Mouse (Mus musculus): Measurements from ENCODE around the gene Mettl7a3. TPM values are rescaled to one million over a fixed set of nuclear protein-coding genes. Genes with fewer than 3 reads are reported as not detected.
"Not testable (repeated sequence)": the region's sequence is repeated elsewhere in the genome, so short reads cannot be mapped to it uniquely, and the experiment has no call there.

Mettl7a3 gene
- total RNA-seq, 2 experiments from 2014 or later: not detected

- no peak for ATAC-seq (replicated peaks; ENCODE audit: low FRiP score, poor library complexity, severe bottlenecking)
These were observed 9.5 kb upstream of the Mettl7a3 start for GRCm38 (mm10) chr15:100325235-100325634.

- not testable (repeated sequence) for ATAC-seq (replicated peaks; ENCODE audit: low FRiP score, poor library complexity, severe bottlenecking)
These were observed 6.6 kb upstream of the Mettl7a3 start for GRCm38 (mm10) chr15:100328089-100328488.

GRCm38 (mm10) chr15:100329336-100329735 lies 5.4 kb upstream of the Mettl7a3 start:
- not testable (repeated sequence) for ATAC-seq (replicated peaks; ENCODE audit: low FRiP score, poor library complexity, severe bottlenecking)

GRCm38 (mm10) chr15:100330739-100331138 lies 4.0 kb upstream of the Mettl7a3 start:
- no peak for ATAC-seq (replicated peaks; ENCODE audit: low FRiP score, poor library complexity, severe bottlenecking)

- peak; percentile 85 for ATAC-seq (replicated peaks; ENCODE audit: low FRiP score, poor library complexity, severe bottlenecking)
These were observed 2.4 kb upstream of the Mettl7a3 start for GRCm38 (mm10) chr15:100332077-100332961.

- peak; percentile 54 for ATAC-seq (replicated peaks; ENCODE audit: low FRiP score, poor library complexity, severe bottlenecking)
These were observed 2.6 kb downstream of the Mettl7a3 start for GRCm38 (mm10) chr15:100337328-100337727.

- peak; percentile 80 for ATAC-seq (replicated peaks; ENCODE audit: low FRiP score, poor library complexity, severe bottlenecking)
These were observed 3.1 kb downstream of the Mettl7a3 start for GRCm38 (mm10) chr15:100337847-100338246.

GRCm38 (mm10) chr15:100341314-100341980 lies 6.7 kb downstream of the Mettl7a3 start:
- not testable (repeated sequence) for ATAC-seq (replicated peaks; ENCODE audit: low FRiP score, poor library complexity, severe bottlenecking)

- no peak for ATAC-seq (replicated peaks; ENCODE audit: low FRiP score, poor library complexity, severe bottlenecking)
These were observed 10.8 kb downstream of the Mettl7a3 start for GRCm38 (mm10) chr15:100345484-100345883.

GRCm38 (mm10) chr15:100346761-100347160 lies 12.0 kb downstream of the Mettl7a3 start:
- no peak for ATAC-seq (replicated peaks; ENCODE audit: low FRiP score, poor library complexity, severe bottlenecking)

- no peak for ATAC-seq (replicated peaks; ENCODE audit: low FRiP score, poor library complexity, severe bottlenecking)
These were observed 14.8 kb downstream of the Mettl7a3 start for GRCm38 (mm10) chr15:100349496-100349895.

- no peak for ATAC-seq (replicated peaks; ENCODE audit: low FRiP score, poor library complexity, severe bottlenecking)
These were observed 16.9 kb downstream of the Mettl7a3 start for GRCm38 (mm10) chr15:100351501-100352060.

GRCm38 (mm10) chr15:100352711-100353250 lies 18.1 kb downstream of the Mettl7a3 start, which contains the start of the genes Methig1 and Mettl7a2:
Gene Methig1 (plus strand): TSS chr15:100353149.
Gene Mettl7a2 (plus strand): TSS chr15:100353200.
- ATAC-seq (replicated peaks; ENCODE audit: low FRiP score, poor library complexity, severe bottlenecking): no peak

GRCm38 (mm10) chr15:100353399-100353798 lies 18.7 kb downstream of the Mettl7a3 start:
- ATAC-seq (replicated peaks; ENCODE audit: low FRiP score, poor library complexity, severe bottlenecking): peak; percentile 64

GRCm38 (mm10) chr15:100355876-100356275 lies 21.1 kb downstream of the Mettl7a3 start:
- ATAC-seq (replicated peaks; ENCODE audit: low FRiP score, poor library complexity, severe bottlenecking): no peak

GRCm38 (mm10) chr15:100364242-100364641 lies 29.5 kb downstream of the Mettl7a3 start, which contains the start of gene Higd1c:
Gene Higd1c (plus strand): TSS chr15:100364542.
- no peak for ATAC-seq (replicated peaks; ENCODE audit: low FRiP score, poor library complexity, severe bottlenecking)

GRCm38 (mm10) chr15:100365967-100366366 lies 31.2 kb downstream of the Mettl7a3 start:
- not testable (repeated sequence) for ATAC-seq (replicated peaks; ENCODE audit: low FRiP score, poor library complexity, severe bottlenecking)

GRCm38 (mm10) chr15:100367119-100367518 lies 32.4 kb downstream of the Mettl7a3 start:
- ATAC-seq (replicated peaks; ENCODE audit: low FRiP score, poor library complexity, severe bottlenecking): no peak

- ATAC-seq (replicated peaks; ENCODE audit: low FRiP score, poor library complexity, severe bottlenecking): peak; percentile 58; the same call in 1 of the 2 replicates
These were observed 40.3 kb downstream of the Mettl7a3 start for GRCm38 (mm10) chr15:100375066-100375465.
